Mouse (Mus musculus): Measurements from ENCODE around the gene Socs5. TPM values are rescaled to one million over a fixed set of nuclear protein-coding genes. Genes with fewer than 3 reads are reported as not detected.
"Not testable (repeated sequence)": the region's sequence is repeated elsewhere in the genome, so short reads cannot be mapped to it uniquely, and the experiment has no call there.

Gene Socs5
- 0.84 and 4.0 TPM in 2 replicates for total RNA-seq (2015; ENCODE audit: low replicate concordance)
- 1.2 TPM in 1 of 2 replicates, not detected in the other for total RNA-seq (2017; ENCODE audit: low replicate concordance)

- ATAC-seq (replicated peaks; ENCODE audit: low FRiP score, poor library complexity, severe bottlenecking) = 0 out of 2 replicates have a peak, but pooled peaks have one; percentile 35
Measured at GRCm38 (mm10) chr17:87107623-87108221, at the start of gene Socs5. Gene Socs5 (plus strand): TSS chr17:87107679.

GRCm38 (mm10) chr17:87062639-87063038 lies 44.8 kb upstream of the Socs5 start:
- no peak for ATAC-seq (replicated peaks; ENCODE audit: low FRiP score, poor library complexity, severe bottlenecking)

GRCm38 (mm10) chr17:87063461-87063860 lies 44.0 kb upstream of the Socs5 start:
- ATAC-seq (replicated peaks; ENCODE audit: low FRiP score, poor library complexity, severe bottlenecking) = no peak

- ATAC-seq (replicated peaks; ENCODE audit: low FRiP score, poor library complexity, severe bottlenecking) = no peak
Measured at GRCm38 (mm10) chr17:87063969-87064368, 43.5 kb upstream of the Socs5 start.

GRCm38 (mm10) chr17:87068997-87069396 lies 38.5 kb upstream of the Socs5 start:
- ATAC-seq (replicated peaks; ENCODE audit: low FRiP score, poor library complexity, severe bottlenecking) = no peak

GRCm38 (mm10) chr17:87072183-87072582 lies 35.3 kb upstream of the Socs5 start:
- ATAC-seq (replicated peaks; ENCODE audit: low FRiP score, poor library complexity, severe bottlenecking) = not testable (repeated sequence)

GRCm38 (mm10) chr17:87072766-87073440 lies 34.6 kb upstream of the Socs5 start:
- ATAC-seq (replicated peaks; ENCODE audit: low FRiP score, poor library complexity, severe bottlenecking) = no peak

GRCm38 (mm10) chr17:87073470-87073869 lies 34.0 kb upstream of the Socs5 start:
- ATAC-seq (replicated peaks; ENCODE audit: low FRiP score, poor library complexity, severe bottlenecking) = no peak

GRCm38 (mm10) chr17:87078217-87078616 lies 29.3 kb upstream of the Socs5 start:
- peak; percentile 86 for ATAC-seq (replicated peaks; ENCODE audit: low FRiP score, poor library complexity, severe bottlenecking)

- ATAC-seq (replicated peaks; ENCODE audit: low FRiP score, poor library complexity, severe bottlenecking) = no peak
Measured at GRCm38 (mm10) chr17:87080724-87081123, 26.8 kb upstream of the Socs5 start.

- no peak for ATAC-seq (replicated peaks; ENCODE audit: low FRiP score, poor library complexity, severe bottlenecking)
Measured at GRCm38 (mm10) chr17:87082547-87082946, 24.9 kb upstream of the Socs5 start.

GRCm38 (mm10) chr17:87083671-87084070 lies 23.8 kb upstream of the Socs5 start:
- ATAC-seq (replicated peaks; ENCODE audit: low FRiP score, poor library complexity, severe bottlenecking) = no peak

GRCm38 (mm10) chr17:87085726-87086125 lies 21.8 kb upstream of the Socs5 start:
- no peak for ATAC-seq (replicated peaks; ENCODE audit: low FRiP score, poor library complexity, severe bottlenecking)

- ATAC-seq (replicated peaks; ENCODE audit: low FRiP score, poor library complexity, severe bottlenecking) = no peak
Measured at GRCm38 (mm10) chr17:87089296-87089695, 18.2 kb upstream of the Socs5 start.

GRCm38 (mm10) chr17:87093061-87093460 lies 14.4 kb upstream of the Socs5 start:
- no peak for ATAC-seq (replicated peaks; ENCODE audit: low FRiP score, poor library complexity, severe bottlenecking)

GRCm38 (mm10) chr17:87096951-87097350 lies 10.5 kb upstream of the Socs5 start:
- ATAC-seq (replicated peaks; ENCODE audit: low FRiP score, poor library complexity, severe bottlenecking) = no peak

GRCm38 (mm10) chr17:87097576-87097975 lies 9.9 kb upstream of the Socs5 start:
- ATAC-seq (replicated peaks; ENCODE audit: low FRiP score, poor library complexity, severe bottlenecking) = no peak

GRCm38 (mm10) chr17:87100947-87101346 lies 6.5 kb upstream of the Socs5 start:
- ATAC-seq (replicated peaks; ENCODE audit: low FRiP score, poor library complexity, severe bottlenecking) = no peak

GRCm38 (mm10) chr17:87102636-87103035 lies 4.8 kb upstream of the Socs5 start:
- no peak for ATAC-seq (replicated peaks; ENCODE audit: low FRiP score, poor library complexity, severe bottlenecking)

GRCm38 (mm10) chr17:87103060-87103459 lies 4.4 kb upstream of the Socs5 start:
- no peak for ATAC-seq (replicated peaks; ENCODE audit: low FRiP score, poor library complexity, severe bottlenecking)

GRCm38 (mm10) chr17:87104276-87104675 lies 3.2 kb upstream of the Socs5 start:
- no peak for ATAC-seq (replicated peaks; ENCODE audit: low FRiP score, poor library complexity, severe bottlenecking)
